Mouse (Mus musculus) retina, embryonic 14.5 days (tissue): ENCODE data around the gene H2-Q6.
A peak's percentile ranks its signal among the peaks of the same experiment; 100 is the strongest.
"Not testable (repeated sequence)": the region's sequence is repeated elsewhere in the genome, so short reads cannot be mapped to it uniquely, and the experiment has no call there.

Experiments used
- DNase-seq: peaks from one replicate; pipeline ENCODE4 v3.0.0-alpha.2; 2015; ENCODE audit warnings: low spot score

The H2-Q6 gene

GRCm38 (mm10) chr17:35434836-35435235, 10.2 kb downstream of the H2-Q6 start:
- DNase-seq, result peak; percentile 14

- DNase-seq, result not testable (repeated sequence)
These were observed 10.9 kb downstream of the H2-Q6 start for GRCm38 (mm10) chr17:35435577-35435976.

GRCm38 (mm10) chr17:35437386-35437936, 12.8 kb downstream of the H2-Q6 start:
- DNase-seq, result not testable (repeated sequence)

GRCm38 (mm10) chr17:35438395-35438794, 13.7 kb downstream of the H2-Q6 start:
- DNase-seq, result not testable (repeated sequence)

- DNase-seq, result peak; percentile 50
These were observed 14.2 kb downstream of the H2-Q6 start, which contains the start of gene H2-Q7 for GRCm38 (mm10) chr17:35438885-35439284. H2-Q7 (plus strand) TSS chr17:35439155.

- DNase-seq, result not testable (repeated sequence)
These were observed 14.7 kb downstream of the H2-Q6 start for GRCm38 (mm10) chr17:35439295-35439747.

- DNase-seq, result not testable (repeated sequence)
These were observed 15.4 kb downstream of the H2-Q6 start for GRCm38 (mm10) chr17:35439925-35440645.

- not testable (repeated sequence) for DNase-seq
These were observed 17.7 kb downstream of the H2-Q6 start for GRCm38 (mm10) chr17:35442376-35442775.

GRCm38 (mm10) chr17:35444510-35444909, 19.9 kb downstream of the H2-Q6 start:
- not testable (repeated sequence) for DNase-seq

- not testable (repeated sequence) for DNase-seq
These were observed 33.6 kb downstream of the H2-Q6 start for GRCm38 (mm10) chr17:35458247-35458646.

- DNase-seq, result not testable (repeated sequence)
These were observed 36.1 kb downstream of the H2-Q6 start for GRCm38 (mm10) chr17:35460513-35461341.

GRCm38 (mm10) chr17:35465651-35466050, 41.0 kb downstream of the H2-Q6 start:
- DNase-seq, result not testable (repeated sequence)

GRCm38 (mm10) chr17:35468936-35469335, 44.3 kb downstream of the H2-Q6 start:
- not testable (repeated sequence) for DNase-seq

- peak; percentile 39 for DNase-seq
These were observed 45.4 kb downstream of the H2-Q6 start, which contains the start of gene H2-Q10 for GRCm38 (mm10) chr17:35469842-35470751. H2-Q10 (plus strand) TSS chr17:35470089.
